Mouse (Mus musculus) right cerebral cortex, postnatal 14 days (tissue): ENCODE measurements around the gene Ascc1.
"Not testable (repeated sequence)": the region's sequence is repeated elsewhere in the genome, so short reads cannot be mapped to it uniquely, and the experiment has no call there.

Experiments used
- DNase-seq: peaks from one replicate; pipeline ENCODE4 v3.0.0; 2022

Ascc1 gene

DNA sequence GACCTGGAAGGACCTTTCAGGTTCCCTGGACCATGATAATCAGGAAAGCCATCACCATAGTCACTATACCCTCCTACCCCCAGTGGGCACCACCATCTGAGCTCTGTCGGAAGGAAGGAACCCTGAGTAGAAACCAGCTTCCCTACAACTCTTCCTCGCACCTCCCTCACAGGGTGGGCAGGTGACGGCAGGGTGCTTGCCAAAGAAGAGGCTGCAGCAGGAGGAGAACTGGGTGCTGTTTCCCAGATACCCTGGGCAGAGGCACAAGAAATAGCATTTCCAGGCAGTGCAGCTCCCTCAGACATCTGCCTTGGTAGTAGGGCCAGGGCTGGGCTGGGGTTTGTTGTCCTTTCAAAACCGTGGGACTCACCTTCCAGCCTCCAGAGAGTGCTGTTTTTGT is 118.0 kb downstream of the Ascc1 start:
- no peak for DNase-seq

GRCm38 (mm10) chr10:60124078-60124477 is 121.5 kb downstream of the Ascc1 start:
- no peak for DNase-seq

DNA sequence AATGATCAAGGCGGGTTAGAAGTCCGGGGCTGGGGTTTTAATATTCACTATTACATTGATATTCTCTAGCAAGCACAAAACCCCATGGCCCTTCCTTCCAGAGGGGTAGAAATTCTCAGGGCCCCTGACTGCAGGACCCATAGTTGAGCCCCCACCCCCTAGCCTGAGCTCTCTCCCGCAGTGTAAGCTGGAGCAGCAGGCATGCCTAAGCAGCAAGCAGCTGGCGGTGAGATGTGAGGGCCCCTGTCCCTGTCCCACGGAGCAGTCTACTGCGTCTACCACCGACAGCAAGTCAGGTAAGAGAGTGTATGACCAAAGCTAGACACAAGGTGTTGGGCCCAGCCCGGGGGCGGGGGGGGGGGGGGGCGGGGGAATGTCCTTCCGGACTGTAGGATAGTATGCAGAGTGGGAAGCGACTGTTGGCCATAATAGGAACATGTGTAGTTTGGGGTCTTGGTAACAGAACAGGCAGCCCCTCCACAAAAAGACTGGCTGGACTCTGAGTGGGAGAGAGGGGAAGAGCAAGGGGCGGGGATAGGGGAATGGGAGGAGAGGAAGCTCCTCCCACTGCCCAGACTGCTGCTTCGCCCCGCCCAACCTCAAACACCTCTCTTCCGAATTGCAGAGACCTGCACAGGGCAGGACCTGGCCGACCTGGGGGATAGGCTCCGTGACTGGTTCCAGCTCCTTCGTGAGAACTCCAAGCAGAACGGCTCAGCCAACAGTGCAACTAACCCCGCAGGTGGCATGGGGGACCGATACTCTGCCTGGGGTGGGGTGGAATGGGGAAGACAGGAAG is 123.1 kb downstream of the Ascc1 start:
- no peak for DNase-seq

GRCm38 (mm10) chr10:60128287-60128686 is 125.7 kb downstream of the Ascc1 start:
- no peak for DNase-seq

DNA sequence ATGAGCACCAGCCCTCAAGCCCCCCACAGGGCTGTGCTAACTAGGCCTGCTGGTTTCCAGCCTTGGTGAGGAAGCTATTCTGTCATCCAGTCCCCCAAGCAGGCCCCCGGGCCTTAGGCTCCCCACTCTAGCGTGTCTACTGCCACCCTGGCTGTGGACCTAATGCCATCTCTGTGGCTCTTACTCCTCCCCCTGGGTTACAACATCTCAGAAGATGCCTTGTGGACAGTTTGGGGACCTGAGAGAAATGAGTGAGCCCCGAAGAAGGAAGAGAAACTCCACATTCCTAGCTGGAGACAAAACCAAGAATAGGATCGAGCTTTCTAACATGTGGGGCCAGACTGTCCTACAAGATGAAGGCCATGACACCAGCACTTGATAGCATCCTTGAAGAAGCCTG is 127.9 kb downstream of the Ascc1 start:
- no peak for DNase-seq

DNA sequence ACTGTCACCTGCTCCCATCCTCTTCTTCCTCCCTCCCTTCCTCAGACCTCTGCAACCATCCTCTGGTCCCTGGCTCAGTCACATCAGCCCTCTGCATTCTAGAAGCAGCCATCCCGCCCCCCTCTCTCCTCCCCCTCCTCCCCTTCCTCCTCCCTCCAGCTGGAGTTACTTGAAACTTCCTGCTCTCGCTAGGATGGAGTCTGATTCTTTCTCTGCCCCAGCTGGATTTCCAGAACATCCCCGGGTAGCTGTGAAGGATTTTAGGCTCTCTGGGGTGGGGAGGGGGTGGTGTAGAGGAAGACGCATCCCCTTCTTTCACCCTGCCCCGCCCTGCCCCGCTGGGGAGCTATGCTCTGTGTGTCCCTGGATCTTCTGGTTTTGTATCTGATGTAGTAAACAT is 130.9 kb downstream of the Ascc1 start:
- DNase-seq = no peak

GRCm38 (mm10) chr10:60134201-60134600 is 131.6 kb downstream of the Ascc1 start:
- DNase-seq = no peak

- not testable (repeated sequence) for DNase-seq
Measured at GRCm38 (mm10) chr10:60136010-60136409, 133.4 kb downstream of the Ascc1 start.

DNA sequence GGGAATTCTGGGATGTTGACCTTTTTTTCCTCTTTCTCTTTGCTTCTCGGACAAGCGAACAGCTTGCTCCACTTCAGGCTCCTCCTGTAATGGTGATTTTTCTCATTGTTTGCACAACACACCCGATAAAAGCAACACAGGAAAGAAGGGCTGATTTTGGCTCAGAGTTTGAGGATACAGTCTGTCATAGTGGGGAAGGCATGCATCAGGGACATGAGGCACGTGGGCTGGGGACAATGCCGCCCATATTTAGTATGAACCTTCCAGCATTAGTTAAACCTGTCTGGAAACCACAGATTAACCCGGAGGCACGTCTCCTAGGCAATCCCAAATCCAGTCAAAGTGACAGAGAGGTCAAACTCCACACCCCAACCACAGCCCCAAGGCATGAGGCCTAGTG is 134.3 kb downstream of the Ascc1 start:
- no peak for DNase-seq

- no peak for DNase-seq
Measured at GRCm38 (mm10) chr10:60138680-60139079, 136.1 kb downstream of the Ascc1 start.

DNA sequence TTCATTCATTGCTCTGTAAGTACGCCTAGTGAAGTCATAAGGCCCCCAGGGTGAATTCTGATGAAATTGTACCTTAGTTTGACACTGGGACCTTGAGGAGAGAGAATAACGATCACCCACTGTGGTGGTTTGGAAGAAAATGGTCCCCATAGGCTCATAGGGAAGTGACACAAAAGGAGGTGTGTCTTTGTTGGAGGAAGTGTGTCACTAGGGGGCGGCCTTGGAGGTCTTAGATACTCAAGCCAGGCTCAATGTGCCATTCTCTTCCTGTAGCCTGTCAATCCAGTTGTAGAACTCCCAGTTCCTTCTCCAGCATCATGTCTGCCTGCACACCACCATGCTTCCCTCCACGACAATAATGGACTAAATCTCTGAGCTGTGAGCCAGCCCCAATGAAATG is 138.1 kb downstream of the Ascc1 start:
- DNase-seq = no peak

DNA sequence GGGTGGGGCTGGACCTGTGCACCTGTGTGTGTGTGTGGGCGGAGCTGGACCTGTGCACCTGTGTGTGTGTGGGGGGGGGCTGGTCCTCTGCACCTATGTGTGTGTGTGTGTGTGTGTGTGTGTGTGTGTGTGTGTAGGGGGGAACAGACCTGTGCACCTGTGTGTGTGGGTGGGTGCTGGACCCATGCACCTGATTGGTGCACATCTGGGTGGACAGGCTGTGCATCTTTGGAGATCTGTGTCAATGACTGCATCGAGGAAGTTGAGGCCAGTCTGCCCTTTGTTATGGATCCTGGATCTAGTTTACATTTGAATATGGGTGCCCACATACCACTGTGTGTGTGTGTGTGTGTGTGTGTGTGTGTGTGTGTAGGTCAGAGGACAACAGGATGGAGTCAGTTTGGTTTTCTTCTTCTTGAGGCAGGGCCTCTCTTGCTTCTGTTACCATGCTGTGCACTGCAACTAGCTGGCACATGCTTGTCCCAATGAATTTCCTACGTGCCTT is 139.1 kb downstream of the Ascc1 start:
- DNase-seq = no peak

GRCm38 (mm10) chr10:60147510-60148047 is 145.0 kb downstream of the Ascc1 start:
- not testable (repeated sequence) for DNase-seq

- peak; percentile 85 for DNase-seq
Measured at GRCm38 (mm10) chr10:60148087-60148486, 145.5 kb downstream of the Ascc1 start.
